Mouse (Mus musculus) granulocyte monocyte progenitor cell, adult 5-6 weeks (primary cell): Measurements from ENCODE around the gene Arhgef3. TPM values are rescaled to one million over a fixed set of nuclear protein-coding genes. Genes with fewer than 3 reads are reported as not detected.
A peak's percentile ranks its signal among the peaks of the same experiment; 100 is the strongest.

ENCODE experiments used
- ATAC-seq: replicated peaks from 2 replicates; pipeline ENCODE4 v1.8.0; 2016; ENCODE audit warnings: mild to moderate bottlenecking, moderate TSS enrichment, inconsistent platforms; ENCODE audit not compliant: poor library complexity, severe bottlenecking
- total RNA-seq, 2 experiments: library from RNA; stranded (forward) in 1 of 2; stranded (reverse) in 1 of 2; fragments of 200-712, 200-1000 nt in 1 of 2; fragments of >200 nt in 1 of 2; fragmentation: Nextera tagmentation in 1 of 2; gene quantifications; 2 replicates each; pipeline ENCODE4 v1.2.3; 2014 to 2017

Gene Arhgef3
- total RNA-seq, 2 experiments from 2014 or later: 13.8 to 14.7 TPM

- peak; percentile 43 for ATAC-seq
These were observed 5.8 kb upstream of the Arhgef3 start for GRCm38 (mm10) chr14:27108748-27109504.

GRCm38 (mm10) chr14:27115275-27115660, 569 bp downstream of the Arhgef3 start:
- no peak for ATAC-seq

- ATAC-seq: no peak
These were observed 1.3 kb downstream of the Arhgef3 start for GRCm38 (mm10) chr14:27115991-27116390.

- peak; percentile 76 for ATAC-seq
These were observed 2.0 kb downstream of the Arhgef3 start for GRCm38 (mm10) chr14:27116577-27117165.

- ATAC-seq: no peak
These were observed 3.8 kb downstream of the Arhgef3 start for GRCm38 (mm10) chr14:27118546-27118945.

- ATAC-seq: peak; percentile 31; the same call in 1 of the 2 replicates
These were observed 7.9 kb downstream of the Arhgef3 start for GRCm38 (mm10) chr14:27122646-27123045.

- ATAC-seq: peak; percentile 92
These were observed 8.8 kb downstream of the Arhgef3 start for GRCm38 (mm10) chr14:27123543-27123942.

- no peak for ATAC-seq
These were observed 15.3 kb downstream of the Arhgef3 start for GRCm38 (mm10) chr14:27130031-27130430.

- ATAC-seq: no peak
These were observed 16.0 kb downstream of the Arhgef3 start for GRCm38 (mm10) chr14:27130676-27131075.

GRCm38 (mm10) chr14:27131521-27131920, 16.8 kb downstream of the Arhgef3 start:
- ATAC-seq: no peak

GRCm38 (mm10) chr14:27138891-27139290, 24.2 kb downstream of the Arhgef3 start:
- ATAC-seq: no peak

- ATAC-seq: no peak
These were observed 25.3 kb downstream of the Arhgef3 start for GRCm38 (mm10) chr14:27139968-27140367.

GRCm38 (mm10) chr14:27141486-27141885, 26.8 kb downstream of the Arhgef3 start:
- ATAC-seq: no peak

GRCm38 (mm10) chr14:27142680-27143079, 28.0 kb downstream of the Arhgef3 start:
- ATAC-seq: peak; percentile 75

GRCm38 (mm10) chr14:27145171-27146045, 30.7 kb downstream of the Arhgef3 start:
- no peak for ATAC-seq

GRCm38 (mm10) chr14:27147726-27148125, 33.0 kb downstream of the Arhgef3 start:
- ATAC-seq: no peak

GRCm38 (mm10) chr14:27149401-27149800, 34.7 kb downstream of the Arhgef3 start:
- no peak for ATAC-seq

GRCm38 (mm10) chr14:27150011-27150640, 35.4 kb downstream of the Arhgef3 start:
- ATAC-seq: no peak

- no peak for ATAC-seq
These were observed 36.7 kb downstream of the Arhgef3 start for GRCm38 (mm10) chr14:27151432-27151831.

GRCm38 (mm10) chr14:27155088-27155487, 40.4 kb downstream of the Arhgef3 start:
- no peak for ATAC-seq
